Mouse (Mus musculus): ENCODE measurements around the gene Pax3. TPM values are rescaled to one million over a fixed set of nuclear protein-coding genes. Genes with fewer than 3 reads are reported as not detected.

The Pax3 gene
- polyA plus RNA-seq, 1 experiment = 0.37 TPM

DNA sequence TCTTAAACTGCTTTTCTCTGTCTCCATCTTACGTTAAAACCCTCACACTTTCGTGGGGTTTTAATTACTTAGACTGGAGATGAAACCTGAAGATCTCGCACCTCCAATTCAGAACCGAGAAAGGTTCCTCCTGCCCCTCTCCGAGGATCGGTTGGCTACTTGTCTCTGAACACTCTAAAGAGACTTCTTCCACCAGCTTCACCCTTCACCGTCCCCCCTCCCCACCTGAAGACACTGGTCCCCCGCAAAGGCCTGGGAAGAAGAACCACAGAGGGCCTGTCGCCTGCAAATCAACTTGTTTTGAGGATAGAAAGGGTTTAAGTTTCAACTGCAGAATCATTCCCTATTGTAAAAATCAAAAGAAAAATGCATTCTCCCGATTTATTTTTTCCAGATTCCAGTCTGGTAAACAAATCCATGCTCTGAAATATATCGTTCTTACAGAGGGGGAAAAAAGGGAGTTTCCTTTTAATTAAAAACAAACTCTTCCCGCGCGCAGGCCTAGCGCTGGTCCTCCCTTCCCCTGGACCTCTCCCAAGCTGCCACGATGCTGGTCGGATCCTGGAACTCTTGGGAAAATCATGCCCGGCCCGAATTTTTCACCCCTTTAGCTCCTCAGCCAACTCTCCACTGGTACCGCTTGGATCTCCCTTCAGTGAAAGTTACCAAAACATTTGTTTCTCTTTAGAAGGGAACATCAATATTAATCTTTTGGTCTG, 4.0 kb downstream of the Pax3 start:
- peaks cover 7% of the 10 kb centered on the region for H3K4me1 ChIP-seq (ENCODE audit: control insufficient read depth, insufficient read depth, low read length)
- no peaks in the 10 kb centered on the region for H3K36me3 ChIP-seq (ENCODE audit: control insufficient read depth, insufficient read depth, low read length)
- no peak for TF ChIP-seq POLR2A (IDR thresholded peaks at IDR 0.05; ENCODE audit: control insufficient read depth, low read depth, low read length)
- TF ChIP-seq CTCF (IDR thresholded peaks at IDR 0.05; ENCODE audit: control insufficient read depth, insufficient read depth, insufficient replicate concordance, low read depth, low read length) = no peak
- peaks cover 12% of the 10 kb centered on the region for H3K27me3 ChIP-seq (ENCODE audit: control insufficient read depth, insufficient read depth, low read length)
- no peak overlapping the region for H3K4me3 ChIP-seq (ENCODE audit: control insufficient read depth, low read depth, low read length)
- H3K27ac ChIP-seq (ENCODE audit: control insufficient read depth, insufficient read depth, low read depth, low read length) = no peak overlapping the region

DNA sequence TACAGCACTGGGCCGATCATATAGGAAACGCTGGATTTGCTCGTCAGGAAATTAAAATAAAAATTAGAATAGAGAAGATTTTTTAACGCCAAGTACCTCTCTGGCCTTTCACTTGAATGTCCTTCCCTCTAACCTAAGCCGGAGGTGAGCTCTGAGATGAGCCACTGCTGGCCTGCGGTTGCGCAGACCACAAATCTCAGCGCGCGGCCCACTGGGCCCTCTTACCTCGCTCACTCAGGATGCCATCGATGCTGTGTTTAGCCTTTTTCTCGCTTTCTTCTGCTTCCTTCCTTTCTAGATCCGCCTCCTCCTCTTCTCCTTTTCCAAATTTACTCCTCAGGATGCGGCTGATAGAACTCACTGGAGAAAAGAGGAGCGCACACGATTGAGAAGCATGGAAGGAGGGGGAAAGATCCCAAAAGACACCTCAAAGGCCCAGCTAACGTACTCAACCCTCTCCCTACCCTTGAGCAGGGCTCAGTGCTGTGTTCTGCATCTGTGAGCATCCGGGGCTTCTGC, 4.7 kb downstream of the Pax3 start:
- Histone ChIP-seq H3K4me1 (ENCODE audit: control insufficient read depth, insufficient read depth, low read length) (peaks cover 7% of the 10 kb centered on the region), H3K4me3 (ENCODE audit: control insufficient read depth, low read depth, low read length) (no peak overlapping the region), H3K27ac (ENCODE audit: control insufficient read depth, insufficient read depth, low read depth, low read length) (no peak overlapping the region), H3K36me3 (ENCODE audit: control insufficient read depth, insufficient read depth, low read length) (no peaks in the 10 kb centered on the region), H3K27me3 (ENCODE audit: control insufficient read depth, insufficient read depth, low read length) (peaks cover 10% of the 10 kb centered on the region)
- no peak for TF ChIP-seq CTCF (IDR thresholded peaks at IDR 0.05; ENCODE audit: control insufficient read depth, insufficient read depth, insufficient replicate concordance, low read depth, low read length)
- TF ChIP-seq POLR2A (IDR thresholded peaks at IDR 0.05; ENCODE audit: control insufficient read depth, low read depth, low read length) = no peak

DNA sequence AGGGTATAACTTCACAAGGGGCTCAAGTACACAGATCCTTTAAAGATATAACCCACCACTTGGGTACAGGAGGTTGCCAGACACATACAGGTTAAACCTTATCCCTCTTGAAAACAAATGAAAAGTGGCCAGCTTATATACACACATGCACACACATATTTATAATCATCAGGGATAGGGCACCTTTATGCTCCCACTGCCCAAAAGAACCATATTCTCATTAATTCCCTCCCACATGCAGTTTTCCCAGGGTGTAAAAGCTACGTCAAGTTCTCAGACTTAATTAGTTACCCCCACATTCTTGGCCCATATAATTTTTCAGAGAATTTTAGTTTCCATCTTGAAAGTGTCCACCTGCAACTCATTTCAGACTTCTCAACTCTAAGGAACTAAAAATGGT, 5.2 kb downstream of the Pax3 start:
- Histone ChIP-seq H3K27me3 (ENCODE audit: control insufficient read depth, insufficient read depth, low read length) (peaks cover 5% of the 10 kb centered on the region), H3K4me1 (ENCODE audit: control insufficient read depth, insufficient read depth, low read length) (peaks cover 3% of the 10 kb centered on the region), H3K36me3 (ENCODE audit: control insufficient read depth, insufficient read depth, low read length) (no peaks in the 10 kb centered on the region), H3K4me3 (ENCODE audit: control insufficient read depth, low read depth, low read length) (no peak overlapping the region), H3K27ac (ENCODE audit: control insufficient read depth, insufficient read depth, low read depth, low read length) (no peak overlapping the region)
- no peak for TF ChIP-seq CTCF (IDR thresholded peaks at IDR 0.05; ENCODE audit: control insufficient read depth, insufficient read depth, insufficient replicate concordance, low read depth, low read length)
- no peak for TF ChIP-seq POLR2A (IDR thresholded peaks at IDR 0.05; ENCODE audit: control insufficient read depth, low read depth, low read length)

DNA sequence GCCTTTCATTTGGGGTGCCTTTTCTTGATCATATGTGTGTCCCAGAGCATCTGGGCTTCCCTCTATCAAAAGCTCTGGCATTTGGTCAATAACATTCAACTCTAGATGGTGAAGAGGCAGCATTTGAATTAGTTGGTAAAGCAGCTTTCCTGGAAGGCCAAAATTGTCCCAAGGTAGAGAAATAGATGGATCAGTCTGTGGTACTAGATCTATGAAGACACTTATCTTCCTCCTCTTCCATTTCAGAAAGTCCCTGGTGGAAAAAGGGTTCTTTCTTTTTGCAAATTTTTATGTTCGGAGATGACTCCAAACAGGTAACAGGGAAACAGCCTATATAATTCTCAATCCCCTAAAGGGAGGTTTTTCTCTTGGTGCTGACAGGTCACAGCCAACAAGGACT, 5.6 kb downstream of the Pax3 start:
- Histone ChIP-seq H3K4me3 (ENCODE audit: control insufficient read depth, low read depth, low read length) (no peak overlapping the region), H3K27ac (ENCODE audit: control insufficient read depth, insufficient read depth, low read depth, low read length) (no peak overlapping the region), H3K4me1 (ENCODE audit: control insufficient read depth, insufficient read depth, low read length) (peaks cover 3% of the 10 kb centered on the region), H3K36me3 (ENCODE audit: control insufficient read depth, insufficient read depth, low read length) (no peaks in the 10 kb centered on the region), H3K27me3 (ENCODE audit: control insufficient read depth, insufficient read depth, low read length) (peaks cover 5% of the 10 kb centered on the region)
- TF ChIP-seq POLR2A (IDR thresholded peaks at IDR 0.05; ENCODE audit: control insufficient read depth, low read depth, low read length) = no peak
- TF ChIP-seq CTCF (IDR thresholded peaks at IDR 0.05; ENCODE audit: control insufficient read depth, insufficient read depth, insufficient replicate concordance, low read depth, low read length) = no peak

DNA sequence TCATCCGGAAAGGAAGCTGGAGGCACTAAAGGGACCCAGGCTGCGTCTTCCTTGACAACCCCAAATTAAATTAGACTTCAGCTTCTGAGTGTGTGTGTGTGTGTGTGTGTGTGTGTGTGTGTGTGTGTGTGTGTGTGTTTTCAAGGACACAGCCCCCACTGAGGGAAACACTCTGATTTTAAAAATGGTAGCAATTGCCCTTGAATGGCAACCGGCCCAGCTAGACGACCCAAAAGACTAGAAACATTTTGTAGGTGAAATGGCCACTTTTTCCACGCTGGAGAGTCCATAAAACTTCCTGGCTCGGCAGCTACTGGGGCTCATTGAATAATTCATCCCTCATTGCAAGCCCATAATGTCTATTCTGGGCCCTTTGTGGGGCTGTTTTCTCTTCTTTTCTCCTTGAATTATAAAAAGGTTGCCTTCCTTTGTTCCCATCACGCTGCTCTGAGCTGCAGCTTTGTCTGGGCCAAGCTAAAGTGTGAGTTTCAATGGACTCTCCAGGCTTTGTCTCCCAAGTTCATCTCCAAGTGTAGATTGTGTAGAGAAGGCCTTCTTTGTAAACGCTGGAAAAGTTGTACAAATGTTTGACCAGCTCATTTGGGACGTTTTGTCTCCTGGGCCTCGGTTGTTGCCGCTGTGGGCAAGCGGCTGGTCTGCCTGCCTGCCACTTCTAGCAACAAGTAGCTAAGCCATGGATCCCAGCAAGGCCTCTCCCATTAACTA, 6.4 kb downstream of the Pax3 start:
- Histone ChIP-seq H3K27ac (ENCODE audit: control insufficient read depth, insufficient read depth, low read depth, low read length) (no peak overlapping the region), H3K27me3 (ENCODE audit: control insufficient read depth, insufficient read depth, low read length) (peaks cover 5% of the 10 kb centered on the region), H3K4me1 (ENCODE audit: control insufficient read depth, insufficient read depth, low read length) (peaks cover 3% of the 10 kb centered on the region), H3K4me3 (ENCODE audit: control insufficient read depth, low read depth, low read length) (no peak overlapping the region), H3K36me3 (ENCODE audit: control insufficient read depth, insufficient read depth, low read length) (no peaks in the 10 kb centered on the region)
- TF ChIP-seq CTCF (IDR thresholded peaks at IDR 0.05; ENCODE audit: control insufficient read depth, insufficient read depth, insufficient replicate concordance, low read depth, low read length) (no peak), POLR2A (IDR thresholded peaks at IDR 0.05; ENCODE audit: control insufficient read depth, low read depth, low read length) (no peak)

DNA sequence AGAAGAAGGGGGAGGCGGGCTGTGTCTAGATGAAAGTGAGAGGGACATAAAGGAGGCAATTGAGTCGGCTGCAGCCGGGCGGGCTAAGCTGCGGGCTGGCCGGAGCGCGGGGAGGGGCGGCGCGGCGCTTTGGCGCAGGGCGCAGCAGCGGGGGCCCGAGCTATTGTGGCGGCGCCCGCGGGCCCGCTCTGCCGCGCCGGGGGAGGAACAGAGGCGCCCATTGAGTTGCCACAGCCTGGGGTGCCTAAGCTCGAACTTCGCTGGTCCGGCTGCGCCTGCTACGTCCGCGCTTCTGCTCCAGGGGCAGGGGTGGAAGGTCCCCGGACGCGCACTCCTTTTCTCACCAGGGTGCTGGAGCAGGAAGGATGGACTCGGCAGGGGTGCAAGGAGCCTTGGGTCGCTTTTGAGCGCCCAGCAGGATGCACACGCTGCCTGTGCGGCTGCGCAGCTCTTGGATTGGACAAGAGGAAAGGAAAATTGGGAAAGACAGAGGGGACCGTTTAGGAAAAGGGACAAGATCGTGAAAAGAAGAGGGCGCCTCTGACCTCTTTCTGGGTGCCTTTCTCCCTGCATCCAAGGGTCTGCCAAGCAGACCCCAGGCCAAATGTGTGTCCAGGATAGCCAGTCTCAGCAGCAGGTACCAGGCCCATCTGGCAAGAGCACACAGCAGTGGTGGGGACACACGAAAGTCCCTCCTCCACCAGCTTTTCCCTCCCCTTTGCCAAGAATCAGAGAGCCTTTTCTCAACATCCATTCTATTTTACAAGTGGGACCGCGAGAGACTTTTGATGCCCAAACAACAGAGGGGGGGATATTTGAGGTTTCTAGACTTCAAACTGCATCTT, 7.2 kb downstream of the Pax3 start:
- H3K4me1 ChIP-seq (ENCODE audit: control insufficient read depth, insufficient read depth, low read length) = no peaks in the 10 kb centered on the region; the same call in 1 of the 2 replicates
- no peaks in the 10 kb centered on the region for H3K36me3 ChIP-seq (ENCODE audit: control insufficient read depth, insufficient read depth, low read length)
- no peak overlapping the region for H3K27ac ChIP-seq (ENCODE audit: control insufficient read depth, insufficient read depth, low read depth, low read length)
- no peak for TF ChIP-seq CTCF (IDR thresholded peaks at IDR 0.05; ENCODE audit: control insufficient read depth, insufficient read depth, insufficient replicate concordance, low read depth, low read length)
- TF ChIP-seq POLR2A (IDR thresholded peaks at IDR 0.05; ENCODE audit: control insufficient read depth, low read depth, low read length) = no peak
- peaks cover 2% of the 10 kb centered on the region; the same call in 1 of the 2 replicates for H3K27me3 ChIP-seq (ENCODE audit: control insufficient read depth, insufficient read depth, low read length)
- no peak overlapping the region for H3K4me3 ChIP-seq (ENCODE audit: control insufficient read depth, low read depth, low read length)

All from testis, adult 2 months (tissue).